Mouse (Mus musculus): ENCODE data around the gene Tom1l2.

DNA sequence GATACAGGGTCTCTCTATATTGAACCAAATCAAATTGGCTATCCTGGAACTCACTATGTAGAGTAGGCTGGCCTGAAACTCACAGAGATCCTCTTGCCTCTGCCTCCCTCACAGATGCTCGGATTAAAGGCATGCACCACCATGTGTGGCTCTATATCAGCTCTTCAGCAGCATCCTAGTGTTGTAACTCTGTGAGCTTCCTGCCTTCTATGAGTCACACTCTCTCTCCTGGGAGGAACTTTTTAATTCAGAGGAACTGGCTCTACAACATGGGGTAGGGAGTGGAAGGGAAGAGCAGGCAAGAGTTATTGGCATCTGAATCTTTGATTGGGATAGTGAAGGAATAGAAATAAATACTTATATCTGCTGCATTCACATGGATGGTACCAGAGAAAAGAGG is 4.4 kb upstream of the Tom1l2 start:
- TF ChIP-seq CEBPB (IDR thresholded peaks at IDR 0.05; ENCODE audit: insufficient read depth, poor library complexity, severe bottlenecking) (no peak), POLR2A (IDR thresholded peaks at IDR 0.05; ENCODE audit: insufficient read length, low read depth) (no peak)
